Mouse (Mus musculus) effector memory CD4-positive, alpha-beta T cell, adult 5 months (primary cell): ENCODE measurements around the gene Gzmc. TPM values are rescaled to one million over a fixed set of nuclear protein-coding genes. Genes with fewer than 3 reads are reported as not detected.

ENCODE experiments used
- polyA plus RNA-seq: library from polyadenylated mRNA; unstranded; fragments of 100-300 nt; shearing (Covaris generic); gene quantifications from one replicate; pipeline ENCODE4 v1.2.1, GENCODE M21; 2017

The Gzmc gene
- polyA plus RNA-seq = 1.1 TPM

GRCm38 (mm10) chr14:56234556-56234955, at the start of gene Gzmc:
Gzmc (minus strand) TSS chr14:56234656.

GRCm38 (mm10) chr14:56262153-56262552, 27.7 kb upstream of the Gzmc start, which contains the start of gene Gzmb:
Gzmb (minus strand) TSS chr14:56262260.

GRCm38 (mm10) chr14:56211317-56211716, 23.1 kb downstream of the Gzmc start, which contains the start of gene Gzmf:
Gzmf (minus strand) TSS chr14:56211417.

Other genes starting within 250 kb of the Gzmc start
- not detected for gene Mcpt1, start 216.7 kb downstream of the Gzmc start, polyA plus RNA-seq
- gene Mcpt9, start 204.2 kb downstream of the Gzmc start, polyA plus RNA-seq = not detected
- not detected for gene Mcpt2, start 192.6 kb downstream of the Gzmc start, polyA plus RNA-seq
- gene Mcpt4, start 172.3 kb downstream of the Gzmc start, polyA plus RNA-seq = not detected
- not detected for gene Mcpt8, start 149.4 kb downstream of the Gzmc start, polyA plus RNA-seq
- not detected for gene Ctsg, start 132.1 kb downstream of the Gzmc start, polyA plus RNA-seq
- gene Gzme, start 114.0 kb downstream of the Gzmc start, polyA plus RNA-seq = not detected
- not detected for gene Gzmd, start 102.0 kb downstream of the Gzmc start, polyA plus RNA-seq
- gene Gzmg, start 75.1 kb downstream of the Gzmc start, polyA plus RNA-seq = not detected
- not detected for gene Gzmn, start 60.1 kb downstream of the Gzmc start, polyA plus RNA-seq
- not detected for gene Gzmf, start 23.2 kb downstream of the Gzmc start, polyA plus RNA-seq
- gene Gzmb, start 27.6 kb upstream of the Gzmc start, polyA plus RNA-seq = 14.5 TPM
- gene Atp12a, start 130.4 kb upstream of the Gzmc start, polyA plus RNA-seq = not detected
- 0.79 TPM for gene Rnf17, start 167.9 kb upstream of the Gzmc start, polyA plus RNA-seq